Comparison of ENCODE assay signal across 9 mouse cellular contexts in genomic region chr6:49919089-49919812, GRCm38 (mm10).
A peak's percentile ranks its signal among the peaks of the same experiment; 100 is the strongest.
DNase-seq lines count a peak whose midpoint lies in the region; ATAC-seq and TF ChIP-seq lines count a peak whose summit lies in the region.
"Had no signal": no experiment of that assay in that cellular context is flagged by ENCODE, and none has a peak within 500 bp of the region (broad histone marks: within the 10 kb centered on the region; RNA-seq: fewer than 3 reads in every experiment).

No protein-coding gene starts in this region.

- H3K27ac ChIP-seq in cerebellum, adult 2 months (ENCODE audit: insufficient read depth, low read length): no peak overlapping the region
- H3K27ac ChIP-seq in forebrain, embryonic 16.5 days (ENCODE audit: low read length): no peak overlapping the region
- H3K27ac ChIP-seq in stomach, postnatal 0 days (replicated peaks): no peak overlapping the region

- TF ChIP-seq POLR2A in cerebellum, adult 2 months (IDR thresholded peaks at IDR 0.05; ENCODE audit: borderline replicate concordance, insufficient read depth, low read length): no peak

- intact Hi-C loops in left cerebral cortex, postnatal 10 days (cut with DNase I): loop anchor here (2.0 to 5.0 kb wide), 2 partner anchors 202 to 397 kb away; no protein-coding TSS in a partner anchor

- peak; percentile 45; the same call in 1 of the 2 replicates for TF ChIP-seq CTCF in cerebellum, adult 2 months (IDR thresholded peaks at IDR 0.05; ENCODE audit: borderline replicate concordance, insufficient read depth, low read depth, low read length)
- TF ChIP-seq CTCF in stomach, postnatal 0 days (IDR thresholded peaks at IDR 0.05; ENCODE audit: low read depth): peak; percentile 77

- H3K27me3 ChIP-seq in cerebellum, adult 2 months (ENCODE audit: control insufficient read depth, insufficient read depth, low read length): no peaks in the 10 kb centered on the region
- 0 out of 2 replicates have a peak, but pooled peaks cover 2% of the 10 kb centered on the region for H3K27me3 ChIP-seq in forebrain, embryonic 16.5 days (replicated peaks; ENCODE audit: control insufficient read depth, insufficient read depth, low read length)
- no peaks in the 10 kb centered on the region for H3K27me3 ChIP-seq in stomach, postnatal 0 days (ENCODE audit: control insufficient read depth, insufficient read depth, low read length)

- ATAC-seq in cerebellum, adult (ENCODE audit: insufficient number of reproducible peaks, low FRiP score, low TSS enrichment): no peak
- ATAC-seq in forebrain, embryonic 16.5 days: peak; percentile 72; the same call in 1 of the 2 replicates
- no peak for ATAC-seq in stomach, postnatal 0 days (ENCODE audit: low FRiP score, low TSS enrichment)

- H3K4me3 ChIP-seq in cerebellum, adult 2 months (replicated peaks; ENCODE audit: insufficient read depth, low read depth, low read length): no peak overlapping the region
- H3K4me3 ChIP-seq in forebrain, embryonic 16.5 days (replicated peaks; ENCODE audit: low read length): no peak overlapping the region
- H3K4me3 ChIP-seq in stomach, postnatal 0 days (ENCODE audit: low read depth, low read length): no peak overlapping the region
- H3K4me3 ChIP-seq: megakaryocyte, embryonic 14.5 days had no signal

- H3K9me3 ChIP-seq in forebrain, embryonic 16.5 days (ENCODE audit: control insufficient read depth, low read length): no peaks in the 10 kb centered on the region
- no peaks in the 10 kb centered on the region for H3K9me3 ChIP-seq in stomach, postnatal 0 days (ENCODE audit: control insufficient read depth, low read length)
- H3K9me3 ChIP-seq: megakaryocyte, embryonic 14.5 days had no signal

- 33% methylated on average over 7 of the region's 7 CpGs for WGBS in cerebellum, adult 2 months
- 27% methylated on average over 7 of the region's 7 CpGs for WGBS in forebrain, embryonic 16.5 days
- 43% methylated on average over 7 of the region's 7 CpGs for WGBS in stomach, postnatal 0 days

- no peak overlapping the region for H3K4me2 ChIP-seq in forebrain, embryonic 16.5 days (ENCODE audit: low read length)
- no peak overlapping the region for H3K4me2 ChIP-seq in stomach, postnatal 0 days (replicated peaks; ENCODE audit: low read depth)

- TF ChIP-seq EP300 in stomach, postnatal 0 days (optimal IDR thresholded peaks at IDR 0.05): no peak

- no peak overlapping the region for H3K9ac ChIP-seq in forebrain, embryonic 16.5 days (replicated peaks; ENCODE audit: low read depth, low read length)
- no peak overlapping the region for H3K9ac ChIP-seq in stomach, postnatal 0 days (ENCODE audit: low read length)

- H3K4me1 ChIP-seq in cerebellum, adult 2 months (ENCODE audit: control insufficient read depth, insufficient read depth, low read length): no peaks in the 10 kb centered on the region
- H3K4me1 ChIP-seq in forebrain, embryonic 16.5 days (replicated peaks; ENCODE audit: control insufficient read depth, insufficient read depth, low read length): peaks cover 6% of the 10 kb centered on the region; the same call in 1 of the 2 replicates
- no peaks in the 10 kb centered on the region for H3K4me1 ChIP-seq in stomach, postnatal 0 days (replicated peaks; ENCODE audit: control insufficient read depth, insufficient read depth)

- DNase-seq in cerebellum, adult 2 months: peak; percentile 11 to 14
- peak; percentile 7 for DNase-seq in thymus, postnatal 0 days (ENCODE audit: low spot score)
- no peak for DNase-seq in thymus, postnatal 25 days
- DNase-seq in left cerebral cortex, postnatal 10 days (ENCODE audit: extremely low spot score in 1 of 2, low spot score in 2 of 2): peak; percentile 27 to 56
- DNase-seq in stomach, postnatal 0 days (ENCODE audit: low spot score): no peak
- no peak for DNase-seq in spleen, adult 12 weeks (ENCODE audit: low spot score)

- H3K36me3 ChIP-seq in forebrain, embryonic 16.5 days (ENCODE audit: control insufficient read depth, insufficient read depth): no peaks in the 10 kb centered on the region
- H3K36me3 ChIP-seq in stomach, postnatal 0 days (ENCODE audit: control insufficient read depth, insufficient read depth, low read length): no peaks in the 10 kb centered on the region

Comparison
In these comparisons a context has a peak if more than half of its experiments do, and no peak if none do; other contexts are left out.
1. DNase-seq: peak in cerebellum, adult 2 months (2 of 2), thymus, postnatal 0 days (single experiment) and left cerebral cortex, postnatal 10 days (2 of 2); none in thymus, postnatal 25 days (single experiment), stomach, postnatal 0 days (single experiment) and spleen, adult 12 weeks (single experiment).